Mouse (Mus musculus): ENCODE data around the gene Rpl3. TPM values are rescaled to one million over a fixed set of nuclear protein-coding genes. Genes with fewer than 3 reads are reported as not detected.

The Rpl3 gene
- polyA plus RNA-seq, 1 experiment from 2014 or later = 673 TPM

DNA sequence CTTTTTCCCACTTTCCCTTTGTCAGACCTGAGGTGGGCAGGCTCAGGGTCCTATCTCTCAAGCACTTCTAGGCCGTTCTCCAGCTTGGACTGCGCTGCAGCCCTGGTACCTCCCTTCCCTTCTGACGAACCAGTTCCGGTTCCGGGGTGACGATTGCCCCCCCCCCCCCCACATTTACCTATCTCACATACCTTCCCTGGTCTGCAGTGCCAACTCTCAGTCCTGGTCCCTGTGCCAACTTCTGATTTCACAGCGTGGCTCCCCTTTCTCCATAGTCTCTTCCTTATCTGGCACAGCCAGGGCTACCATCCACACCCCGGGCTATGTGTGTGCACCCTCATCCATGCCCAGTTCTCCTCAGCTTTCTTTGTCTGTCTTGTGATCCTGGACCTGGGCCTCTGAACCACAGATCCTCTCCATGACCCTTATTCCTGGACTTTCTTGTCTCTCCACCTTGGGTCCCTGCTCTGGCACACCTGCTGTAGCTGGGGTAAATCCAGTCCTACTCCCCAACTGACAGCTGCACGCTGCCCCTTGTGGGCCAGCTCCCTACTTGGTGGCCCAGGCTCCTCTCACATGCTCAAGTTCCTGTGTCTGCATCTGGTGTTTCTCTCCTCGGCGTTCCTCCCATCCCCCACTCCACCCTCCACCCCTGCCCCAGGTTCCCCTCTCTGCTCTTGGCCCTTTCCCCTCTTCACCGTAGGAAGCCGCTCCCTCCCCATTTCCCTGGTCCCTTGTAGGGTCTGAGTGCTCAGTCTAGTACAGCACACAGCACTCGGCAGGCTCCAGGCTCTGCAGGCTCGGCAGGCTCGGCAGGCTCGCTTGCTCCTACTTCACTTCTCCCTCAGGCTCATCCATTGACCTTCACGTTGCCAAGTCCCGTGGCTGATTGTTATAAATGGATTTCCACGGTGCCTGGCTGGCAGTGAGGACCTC lies 5.5 kb upstream of the Rpl3 start:
- Histone ChIP-seq H3K27ac (replicated peaks) (peak overlapping the region; percentile 25; the same call in 1 of the 2 replicates), H3K27me3 (peaks cover 38% of the 10 kb centered on the region), H3K4me1 (peaks cover 21% of the 10 kb centered on the region), H3K9ac (replicated peaks) (no peak overlapping the region), H3K9me3 (no peaks in the 10 kb centered on the region), H3K36me3 (no peaks in the 10 kb centered on the region), H3K4me2 (replicated peaks) (peak overlapping the region; percentile 40), H3K4me3 (no peak overlapping the region)
- ATAC-seq (ENCODE audit: low FRiP score, low read depth) = peak; percentile 47
- WGBS = 27% methylated on average over 20 of the region's 20 CpGs

DNA sequence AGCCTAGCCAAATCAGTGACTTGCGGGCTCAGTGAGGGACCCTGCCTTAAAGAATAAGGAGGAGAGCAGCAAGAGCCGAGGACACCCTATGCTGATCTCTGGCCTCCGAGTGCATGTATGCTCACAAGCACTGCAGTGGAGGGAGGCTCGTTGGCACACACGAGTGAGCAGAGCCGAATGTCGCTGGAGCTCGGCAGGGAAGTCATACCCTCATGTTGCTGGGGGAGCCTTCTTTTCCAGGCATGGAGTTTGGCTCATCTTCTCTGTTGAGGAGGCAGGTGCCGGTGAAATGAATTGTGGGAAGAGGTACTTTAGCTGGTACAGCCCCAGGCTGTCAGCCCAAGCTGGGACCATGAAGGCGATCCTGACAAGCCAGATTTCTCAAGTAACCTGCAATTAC lies 4.7 kb upstream of the Rpl3 start:
- H3K4me3 ChIP-seq = no peak overlapping the region
- 66% methylated on average over 10 of the region's 10 CpGs for WGBS
- no peak overlapping the region for H3K4me2 ChIP-seq (replicated peaks)
- peaks cover 47% of the 10 kb centered on the region for H3K27me3 ChIP-seq
- no peak for ATAC-seq (ENCODE audit: low FRiP score, low read depth)
- H3K27ac ChIP-seq (replicated peaks) = no peak overlapping the region
- no peak overlapping the region for H3K9ac ChIP-seq (replicated peaks)
- H3K4me1 ChIP-seq = peaks cover 28% of the 10 kb centered on the region
- H3K36me3 ChIP-seq = no peaks in the 10 kb centered on the region
- no peaks in the 10 kb centered on the region for H3K9me3 ChIP-seq

DNA sequence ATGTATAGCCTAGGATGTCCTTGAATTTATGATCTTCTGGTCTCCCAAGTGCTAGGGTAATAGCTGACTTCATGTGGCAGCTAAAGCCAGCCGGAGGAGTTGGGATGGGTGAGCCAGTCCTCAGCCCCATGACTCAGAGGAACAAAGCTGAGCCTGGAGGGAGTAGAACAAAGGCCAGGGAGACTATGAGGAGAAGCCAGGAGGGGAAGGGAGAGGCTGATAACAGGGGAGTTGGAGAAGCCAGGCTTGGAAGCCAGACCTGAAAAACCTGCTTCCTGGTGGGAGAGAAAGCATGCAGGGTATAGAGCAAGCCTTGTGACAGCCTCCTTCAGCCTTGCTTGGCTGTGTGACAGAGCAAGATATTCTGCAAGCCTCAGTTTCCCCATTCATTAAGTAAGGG lies 3.9 kb upstream of the Rpl3 start:
- Histone ChIP-seq H3K36me3 (no peaks in the 10 kb centered on the region), H3K27ac (replicated peaks) (no peak overlapping the region), H3K9me3 (no peaks in the 10 kb centered on the region), H3K4me2 (replicated peaks) (no peak overlapping the region), H3K4me1 (peaks cover 28% of the 10 kb centered on the region), H3K9ac (replicated peaks) (no peak overlapping the region), H3K27me3 (peaks cover 55% of the 10 kb centered on the region), H3K4me3 (no peak overlapping the region)
- no peak for ATAC-seq (ENCODE audit: low FRiP score, low read depth)
- WGBS = 66% methylated on average over 1 of the region's 1 CpGs

DNA sequence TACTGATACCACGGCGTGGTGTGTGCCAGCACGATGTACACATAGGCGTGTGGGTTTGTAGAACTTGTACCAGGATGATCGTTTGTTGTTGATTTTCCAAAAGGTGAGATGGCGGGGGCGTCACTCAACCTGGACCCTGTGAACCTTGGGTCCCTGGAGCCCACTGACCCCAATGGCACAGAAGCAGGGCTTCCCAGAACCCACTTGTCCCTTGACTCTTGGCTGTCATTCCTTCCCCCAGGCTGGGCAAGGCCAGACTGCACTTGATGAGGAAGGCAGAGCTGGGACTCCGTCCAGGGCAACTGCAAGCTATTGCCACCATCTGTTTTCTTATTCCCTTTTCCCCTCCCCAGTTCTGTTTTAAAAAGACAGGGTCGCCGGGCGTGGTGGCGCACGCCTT lies 2.5 kb upstream of the Rpl3 start:
- Histone ChIP-seq H3K36me3 (no peaks in the 10 kb centered on the region), H3K27ac (replicated peaks) (no peak overlapping the region), H3K9me3 (no peaks in the 10 kb centered on the region), H3K4me2 (replicated peaks) (no peak overlapping the region), H3K4me1 (peaks cover 28% of the 10 kb centered on the region), H3K4me3 (no peak overlapping the region), H3K9ac (replicated peaks) (no peak overlapping the region), H3K27me3 (peaks cover 61% of the 10 kb centered on the region)
- no peak for ATAC-seq (ENCODE audit: low FRiP score, low read depth)
- WGBS = 92% methylated on average over 13 of the region's 13 CpGs

DNA sequence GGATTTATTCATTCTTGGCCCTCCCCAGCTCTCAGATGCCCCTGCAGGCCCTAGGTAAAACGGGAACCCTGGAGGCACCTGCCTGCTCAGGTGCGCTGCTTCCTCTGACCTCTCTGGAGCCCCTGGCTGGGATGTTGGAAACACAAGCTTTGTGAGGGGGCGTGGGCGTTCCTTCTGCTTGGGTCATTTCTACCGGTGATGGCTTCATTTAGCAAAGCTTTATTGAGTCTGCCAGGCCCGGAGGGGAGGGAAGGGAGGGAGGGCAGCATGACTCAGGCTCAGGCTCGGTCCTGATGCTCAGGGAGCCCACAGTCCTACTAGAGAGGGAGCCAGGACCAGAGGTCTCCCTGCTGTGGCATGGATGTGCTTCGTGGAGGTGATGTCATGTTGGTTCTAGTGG lies 931 bp upstream of the Rpl3 start:
- Histone ChIP-seq H3K27ac (replicated peaks) (no peak overlapping the region), H3K9ac (replicated peaks) (no peak overlapping the region), H3K36me3 (no peaks in the 10 kb centered on the region), H3K9me3 (no peaks in the 10 kb centered on the region), H3K4me1 (peaks cover 15% of the 10 kb centered on the region), H3K4me3 (peak overlapping the region; percentile 71), H3K4me2 (replicated peaks) (peak overlapping the region; percentile 80), H3K27me3 (peaks cover 57% of the 10 kb centered on the region)
- no peak for ATAC-seq (ENCODE audit: low FRiP score, low read depth)
- 7% methylated on average over 8 of the region's 8 CpGs for WGBS

DNA sequence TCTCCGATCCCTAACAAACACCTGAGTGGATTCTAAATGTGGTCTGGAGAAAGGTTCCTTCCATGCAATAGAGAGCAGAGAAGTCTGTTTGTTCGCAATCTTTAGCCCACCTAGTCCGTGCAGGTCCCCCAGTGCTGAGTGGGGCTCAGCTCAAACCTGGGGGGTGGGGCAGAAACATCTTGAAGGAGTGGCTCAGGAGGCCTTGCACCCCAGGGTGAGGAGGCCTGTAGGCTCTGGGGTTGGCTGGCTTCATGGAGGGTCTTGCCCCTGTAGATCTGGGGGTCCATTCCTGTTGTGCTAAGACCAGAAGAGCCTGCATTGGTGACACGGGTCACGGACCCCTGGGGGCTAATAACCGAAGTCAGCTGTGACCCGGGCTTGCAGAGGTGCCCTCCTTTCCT lies 373 bp upstream of the Rpl3 start:
- peaks cover 57% of the 10 kb centered on the region for H3K27me3 ChIP-seq
- no peak for ATAC-seq (ENCODE audit: low FRiP score, low read depth)
- peaks cover 10% of the 10 kb centered on the region for H3K4me1 ChIP-seq
- peak overlapping the region; percentile 80 for H3K4me2 ChIP-seq (replicated peaks)
- H3K9me3 ChIP-seq = no peaks in the 10 kb centered on the region
- H3K4me3 ChIP-seq = peak overlapping the region; percentile 71
- 15% methylated on average over 7 of the region's 7 CpGs for WGBS
- no peak overlapping the region for H3K27ac ChIP-seq (replicated peaks)
- H3K9ac ChIP-seq (replicated peaks) = peak overlapping the region; percentile 70
- H3K36me3 ChIP-seq = no peaks in the 10 kb centered on the region

DNA sequence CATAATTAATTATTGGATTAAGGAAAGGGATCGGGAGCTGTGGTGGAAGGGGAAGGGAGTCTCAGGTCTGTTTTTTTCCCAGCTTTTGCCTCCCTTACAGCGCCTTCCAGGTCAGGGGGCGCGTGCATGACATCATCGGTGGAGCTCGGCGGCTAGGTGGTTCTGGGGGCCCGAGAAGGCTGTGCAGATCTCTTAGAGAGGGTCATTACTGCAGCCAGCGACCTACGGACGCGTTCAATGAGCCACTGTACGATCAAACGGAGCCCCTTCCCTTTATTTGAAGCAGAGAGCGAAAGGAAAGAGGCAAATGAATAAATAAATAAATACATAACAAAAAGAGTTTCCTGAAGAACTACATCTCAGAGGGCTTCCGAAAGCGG lies 937 bp downstream of the Rpl3 start:
- H3K27me3 ChIP-seq = peaks cover 47% of the 10 kb centered on the region
- peaks cover 7% of the 10 kb centered on the region for H3K4me1 ChIP-seq
- 1% methylated on average over 17 of the region's 17 CpGs for WGBS
- H3K36me3 ChIP-seq = no peaks in the 10 kb centered on the region
- H3K9me3 ChIP-seq = no peaks in the 10 kb centered on the region
- peak overlapping the region; percentile 71 for H3K4me3 ChIP-seq
- H3K27ac ChIP-seq (replicated peaks) = no peak overlapping the region
- H3K9ac ChIP-seq (replicated peaks) = peak overlapping the region; percentile 70
- peak overlapping the region; percentile 80 for H3K4me2 ChIP-seq (replicated peaks)
- ATAC-seq (ENCODE audit: low FRiP score, low read depth) = peak; percentile 60; the same call in 1 of the 2 replicates

DNA sequence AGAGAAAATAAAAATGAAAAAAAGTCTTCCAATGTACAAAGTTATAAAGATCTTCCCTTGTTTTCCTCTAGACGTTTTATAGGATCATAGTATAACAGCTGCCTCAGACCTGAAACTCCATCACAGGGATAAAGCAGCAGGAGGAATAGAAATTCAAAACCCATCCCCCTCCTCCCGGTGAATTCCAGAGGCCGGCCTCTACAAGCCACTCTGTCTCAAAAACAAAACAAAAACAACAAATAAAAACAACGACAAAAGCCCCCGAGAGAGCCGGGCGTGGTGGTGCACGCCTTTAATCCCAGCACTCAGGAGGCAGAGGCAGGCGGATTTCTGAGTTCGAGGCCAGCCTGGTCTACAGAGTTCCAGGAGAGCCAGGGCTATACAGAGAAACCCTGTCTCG lies 1.5 kb downstream of the Rpl3 start:
- H3K4me1 ChIP-seq = peaks cover 7% of the 10 kb centered on the region
- ATAC-seq (ENCODE audit: low FRiP score, low read depth) = no peak
- H3K4me2 ChIP-seq (replicated peaks) = peak overlapping the region; percentile 80; the same call in 1 of the 2 replicates
- 73% methylated on average over 11 of the region's 11 CpGs for WGBS
- no peak overlapping the region for H3K4me3 ChIP-seq
- no peaks in the 10 kb centered on the region for H3K36me3 ChIP-seq
- H3K27me3 ChIP-seq = peaks cover 45% of the 10 kb centered on the region
- H3K27ac ChIP-seq (replicated peaks) = no peak overlapping the region
- no peak overlapping the region for H3K9ac ChIP-seq (replicated peaks)
- no peaks in the 10 kb centered on the region for H3K9me3 ChIP-seq

DNA sequence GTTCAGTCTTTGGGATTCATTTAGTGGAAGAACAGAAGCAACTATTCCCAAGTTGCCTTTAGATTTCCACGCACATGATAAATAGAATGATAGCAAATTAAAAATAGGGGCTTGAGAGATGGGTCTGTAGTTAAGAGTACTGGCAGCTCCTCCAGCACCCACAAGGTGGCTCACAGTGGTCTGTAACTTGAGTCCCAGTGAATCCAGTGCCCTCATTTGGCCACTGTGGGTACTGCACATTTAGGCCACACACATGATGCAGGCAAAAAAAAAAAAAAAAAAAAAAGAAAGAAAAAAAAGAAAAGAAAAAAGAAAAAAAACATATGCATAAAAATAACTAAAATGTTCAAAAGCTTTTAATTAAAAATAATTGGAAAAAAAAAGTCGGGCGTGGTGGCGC lies 3.0 kb downstream of the Rpl3 start:
- no peak for ATAC-seq (ENCODE audit: low FRiP score, low read depth)
- Histone ChIP-seq H3K4me3 (no peak overlapping the region), H3K36me3 (no peaks in the 10 kb centered on the region), H3K27me3 (peaks cover 38% of the 10 kb centered on the region), H3K9me3 (no peaks in the 10 kb centered on the region), H3K4me1 (peaks cover 11% of the 10 kb centered on the region), H3K27ac (replicated peaks) (no peak overlapping the region), H3K4me2 (replicated peaks) (no peak overlapping the region), H3K9ac (replicated peaks) (no peak overlapping the region)
- 43% methylated on average over 4 of the region's 4 CpGs for WGBS

DNA sequence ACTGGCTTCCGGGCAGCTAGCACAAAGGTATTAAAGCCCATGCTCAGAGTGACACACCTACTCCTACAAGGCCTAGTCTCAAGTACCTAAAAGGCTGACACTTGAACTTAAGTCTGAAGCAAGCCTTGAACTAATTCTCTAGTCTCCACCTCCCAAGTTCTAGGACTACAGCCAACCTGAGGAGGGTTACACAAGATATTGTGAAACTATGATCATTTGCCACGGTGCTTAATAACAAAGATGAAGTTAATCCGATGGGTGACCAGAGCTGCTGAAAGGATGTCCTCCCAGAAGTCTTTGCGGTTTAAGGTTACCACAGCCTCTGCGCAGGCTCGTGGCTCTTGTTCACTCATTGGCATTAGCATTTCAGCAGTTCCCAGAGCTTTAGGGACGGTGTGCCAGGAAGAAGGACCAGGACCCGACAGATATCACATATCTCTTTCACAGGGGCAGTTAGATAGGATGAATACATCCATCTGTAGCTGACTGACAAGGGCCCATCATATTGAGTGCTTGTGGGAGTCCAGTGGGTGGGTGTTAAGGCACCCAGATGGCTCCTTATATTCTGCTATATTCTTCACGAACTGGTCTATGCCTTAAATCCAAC lies 4.2 kb downstream of the Rpl3 start:
- WGBS = 92% methylated on average over 9 of the region's 9 CpGs
- H3K9ac ChIP-seq (replicated peaks) = no peak overlapping the region
- no peaks in the 10 kb centered on the region for H3K9me3 ChIP-seq
- ATAC-seq (ENCODE audit: low FRiP score, low read depth) = no peak
- H3K36me3 ChIP-seq = no peaks in the 10 kb centered on the region
- H3K4me1 ChIP-seq = peaks cover 11% of the 10 kb centered on the region
- H3K27ac ChIP-seq (replicated peaks) = no peak overlapping the region
- H3K4me2 ChIP-seq (replicated peaks) = no peak overlapping the region
- peaks cover 26% of the 10 kb centered on the region for H3K27me3 ChIP-seq
- H3K4me3 ChIP-seq = no peak overlapping the region

DNA sequence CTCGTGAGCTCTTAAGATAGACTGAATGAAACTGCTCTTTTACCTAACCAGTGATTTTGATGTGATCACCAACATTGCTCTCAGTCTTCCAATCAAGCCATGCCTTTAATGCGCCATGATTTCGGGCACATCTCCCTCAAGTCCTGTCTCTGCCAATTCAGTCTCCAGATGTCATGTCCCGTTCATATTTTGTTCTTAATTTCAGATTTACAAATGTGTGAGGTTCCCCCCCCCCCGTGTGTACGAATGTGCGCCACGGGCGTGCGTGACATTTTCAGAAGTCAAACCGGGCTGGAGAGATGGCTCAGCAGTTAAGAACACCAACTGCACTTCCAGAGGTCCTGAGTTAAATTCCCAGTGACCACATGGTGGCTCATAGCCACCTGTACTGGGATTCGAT lies 7.9 kb downstream of the Rpl3 start:
- ATAC-seq (ENCODE audit: low FRiP score, low read depth) = peak; percentile 9; the same call in 1 of the 2 replicates
- Histone ChIP-seq H3K27ac (replicated peaks) (peak overlapping the region; percentile 93), H3K4me3 (peak overlapping the region; percentile 85), H3K4me1 (peaks cover 28% of the 10 kb centered on the region), H3K27me3 (no peaks in the 10 kb centered on the region), H3K4me2 (replicated peaks) (peak overlapping the region; percentile 78), H3K9me3 (no peaks in the 10 kb centered on the region), H3K9ac (replicated peaks) (peak overlapping the region; percentile 60), H3K36me3 (peaks cover 35% of the 10 kb centered on the region)
- 1% methylated on average over 12 of the region's 12 CpGs for WGBS

DNA sequence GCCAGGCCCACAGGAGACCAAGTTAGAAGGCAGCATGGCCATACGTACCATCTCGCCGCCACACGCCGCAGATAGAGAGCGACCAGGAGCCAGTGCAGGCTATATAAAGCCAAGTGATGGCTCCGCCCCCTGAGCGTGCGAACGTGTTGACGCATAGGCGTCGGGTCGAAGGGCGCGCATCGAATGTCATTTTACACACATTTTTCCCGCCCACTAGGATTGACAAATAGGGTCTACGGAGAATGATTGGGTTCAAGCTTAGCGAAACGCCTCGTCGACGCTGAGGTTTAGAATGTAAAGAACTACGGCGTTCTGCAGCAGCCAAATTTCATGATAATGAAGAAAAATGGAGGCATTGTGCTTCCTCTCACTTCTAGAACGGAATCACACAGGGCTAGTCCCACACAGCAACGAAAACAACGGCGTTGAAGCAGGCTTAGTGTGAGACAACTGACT lies 8.4 kb downstream of the Rpl3 start:
- Histone ChIP-seq H3K27me3 (no peaks in the 10 kb centered on the region), H3K9me3 (no peaks in the 10 kb centered on the region), H3K9ac (replicated peaks) (peak overlapping the region; percentile 94), H3K4me2 (replicated peaks) (peak overlapping the region; percentile 78), H3K4me3 (peak overlapping the region; percentile 85), H3K4me1 (peaks cover 28% of the 10 kb centered on the region), H3K27ac (replicated peaks) (peak overlapping the region; percentile 93), H3K36me3 (peaks cover 39% of the 10 kb centered on the region)
- ATAC-seq (ENCODE audit: low FRiP score, low read depth) = peak; percentile 94
- under 1% methylated on average over 30 of the region's 30 CpGs for WGBS

All from midbrain, embryonic 12.5 days (tissue).